Mouse (Mus musculus): Measurements from ENCODE around the gene Celf2. TPM values are rescaled to one million over a fixed set of nuclear protein-coding genes. Genes with fewer than 3 reads are reported as not detected.

The Celf2 gene
- polyA plus RNA-seq, 1 experiment = 68.7 TPM

DNA sequence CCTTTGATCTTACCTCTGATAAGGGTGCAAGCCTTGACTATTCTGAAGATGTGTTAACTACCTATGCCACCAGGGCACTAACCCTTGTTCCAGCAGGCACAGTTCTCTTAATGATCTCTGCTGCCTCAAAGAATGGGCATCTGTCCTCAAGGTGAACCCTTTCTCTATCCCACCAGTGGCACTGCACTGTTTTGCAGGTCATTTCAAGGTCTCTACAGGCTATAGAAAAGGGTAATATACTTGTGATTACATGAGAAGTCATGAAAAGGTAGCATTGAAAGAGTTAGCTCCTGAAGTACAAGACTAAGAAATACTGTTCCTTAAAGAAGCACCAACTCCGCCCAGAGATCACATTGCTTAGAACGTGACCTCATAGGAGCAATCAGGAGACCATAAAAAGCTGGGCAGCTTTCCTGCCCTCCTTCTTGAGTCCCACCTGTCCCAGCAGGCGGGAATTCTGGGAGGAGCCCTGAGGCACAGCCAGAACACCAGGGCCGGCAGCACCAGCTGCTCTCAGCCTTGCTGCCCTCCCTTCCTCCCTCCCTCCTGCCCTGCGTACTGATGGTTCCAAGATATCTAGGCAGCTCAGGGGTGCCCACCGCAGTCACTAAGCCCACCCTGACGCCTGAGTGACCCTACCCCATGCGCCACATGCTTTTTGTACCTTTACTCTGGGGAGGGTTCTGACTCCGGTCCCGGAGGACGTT is 788.5 kb downstream of the Celf2 start:
- H3K27me3 ChIP-seq (ENCODE audit: control insufficient read depth, insufficient read depth, low read length) = no peaks in the 10 kb centered on the region
- 19% methylated on average over 11 of the region's 11 CpGs for WGBS
- peak overlapping the region; percentile 42 for H3K4me3 ChIP-seq (replicated peaks; ENCODE audit: insufficient read depth, low read depth, low read length)
- H3K4me1 ChIP-seq (ENCODE audit: control insufficient read depth, insufficient read depth, low read length) = peaks cover 17% of the 10 kb centered on the region
- TF ChIP-seq CTCF (IDR thresholded peaks at IDR 0.05; ENCODE audit: borderline replicate concordance, insufficient read depth, low read depth, low read length) = no peak
- TF ChIP-seq POLR2A (IDR thresholded peaks at IDR 0.05; ENCODE audit: borderline replicate concordance, insufficient read depth, low read length) = no peak
- DNase-seq = peak; percentile 58 to 63
- no peak overlapping the region for H3K27ac ChIP-seq (ENCODE audit: insufficient read depth, low read length)

DNA sequence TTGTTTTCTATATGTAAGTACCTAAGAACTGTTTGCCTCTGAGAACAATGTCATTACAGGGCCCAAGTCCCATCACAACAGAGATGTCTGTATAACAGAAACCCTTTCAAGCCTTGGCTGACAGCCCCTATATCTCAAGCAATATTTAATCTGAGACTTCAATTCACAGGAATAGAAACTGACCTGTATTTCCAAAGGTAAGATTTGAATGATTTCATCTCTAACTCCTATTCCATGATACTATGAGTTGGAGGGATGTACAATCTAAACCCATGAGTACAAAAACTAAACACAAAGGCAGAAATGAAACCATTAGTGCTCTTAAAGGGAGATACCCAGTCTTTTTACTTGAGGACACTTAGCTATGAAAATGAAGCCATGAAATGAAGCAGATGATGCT is 790.5 kb downstream of the Celf2 start:
- Histone ChIP-seq H3K4me1 (ENCODE audit: control insufficient read depth, insufficient read depth, low read length) (peaks cover 16% of the 10 kb centered on the region), H3K27ac (ENCODE audit: insufficient read depth, low read length) (no peak overlapping the region), H3K27me3 (ENCODE audit: control insufficient read depth, insufficient read depth, low read length) (no peaks in the 10 kb centered on the region), H3K4me3 (replicated peaks; ENCODE audit: insufficient read depth, low read depth, low read length) (no peak overlapping the region)
- DNase-seq = no peak
- no peak for TF ChIP-seq CTCF (IDR thresholded peaks at IDR 0.05; ENCODE audit: borderline replicate concordance, insufficient read depth, low read depth, low read length)
- TF ChIP-seq POLR2A (IDR thresholded peaks at IDR 0.05; ENCODE audit: borderline replicate concordance, insufficient read depth, low read length) = no peak

- DNase-seq = no peak
- no peak overlapping the region for H3K27ac ChIP-seq (ENCODE audit: insufficient read depth, low read length)
- WGBS = 69% methylated on average over 3 of the region's 3 CpGs
These were observed 791.4 kb downstream of the Celf2 start for GRCm38 (mm10) chr2:6717953-6718352.

GRCm38 (mm10) chr2:6715562-6715961 is 793.8 kb downstream of the Celf2 start:
- WGBS = 93% methylated on average over 3 of the region's 3 CpGs
- Histone ChIP-seq H3K27me3 (ENCODE audit: control insufficient read depth, insufficient read depth, low read length) (no peaks in the 10 kb centered on the region), H3K4me1 (ENCODE audit: control insufficient read depth, insufficient read depth, low read length) (peaks cover under 1% of the 10 kb centered on the region; the same call in 1 of the 2 replicates), H3K4me3 (replicated peaks; ENCODE audit: insufficient read depth, low read depth, low read length) (no peak overlapping the region), H3K27ac (ENCODE audit: insufficient read depth, low read length) (no peak overlapping the region)
- TF ChIP-seq CTCF (IDR thresholded peaks at IDR 0.05; ENCODE audit: borderline replicate concordance, insufficient read depth, low read depth, low read length) = no peak
- TF ChIP-seq POLR2A (IDR thresholded peaks at IDR 0.05; ENCODE audit: borderline replicate concordance, insufficient read depth, low read length) = no peak
- DNase-seq = no peak

More at GRCm38 (mm10) chr2:6717953-6718352, 791.4 kb downstream of the Celf2 start:
- Histone ChIP-seq H3K4me1 (ENCODE audit: control insufficient read depth, insufficient read depth, low read length) (peaks cover 16% of the 10 kb centered on the region), H3K27me3 (ENCODE audit: control insufficient read depth, insufficient read depth, low read length) (no peaks in the 10 kb centered on the region), H3K4me3 (replicated peaks; ENCODE audit: insufficient read depth, low read depth, low read length) (no peak overlapping the region)
- TF ChIP-seq CTCF (IDR thresholded peaks at IDR 0.05; ENCODE audit: borderline replicate concordance, insufficient read depth, low read depth, low read length) = no peak
- TF ChIP-seq POLR2A (IDR thresholded peaks at IDR 0.05; ENCODE audit: borderline replicate concordance, insufficient read depth, low read length) = no peak

DNA sequence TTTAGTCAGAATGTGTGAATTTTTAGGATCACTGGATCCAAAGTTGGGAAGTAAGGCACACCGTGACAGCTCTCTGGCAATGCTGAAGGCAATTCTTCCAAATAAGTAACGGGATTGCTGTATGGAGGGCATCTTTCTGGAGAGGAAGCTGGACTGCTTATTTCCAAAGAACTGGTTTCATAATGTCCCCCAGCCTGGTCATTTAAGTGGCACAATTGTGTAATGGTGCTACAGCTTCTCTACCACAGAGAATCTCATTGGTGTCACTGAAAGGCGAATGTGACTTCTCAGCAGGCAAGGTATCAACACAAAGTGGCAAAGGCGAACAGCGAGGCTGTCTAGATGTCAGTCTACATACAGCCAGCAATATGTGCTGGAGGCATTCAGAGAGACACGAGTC is 795.8 kb downstream of the Celf2 start:
- DNase-seq = no peak
- WGBS = 84% methylated on average over 6 of the region's 6 CpGs
- TF ChIP-seq POLR2A (IDR thresholded peaks at IDR 0.05; ENCODE audit: borderline replicate concordance, insufficient read depth, low read length) = no peak
- no peaks in the 10 kb centered on the region for H3K27me3 ChIP-seq (ENCODE audit: control insufficient read depth, insufficient read depth, low read length)
- no peak overlapping the region for H3K27ac ChIP-seq (ENCODE audit: insufficient read depth, low read length)
- no peak overlapping the region for H3K4me3 ChIP-seq (replicated peaks; ENCODE audit: insufficient read depth, low read depth, low read length)
- H3K4me1 ChIP-seq (ENCODE audit: control insufficient read depth, insufficient read depth, low read length) = no peaks in the 10 kb centered on the region

DNA sequence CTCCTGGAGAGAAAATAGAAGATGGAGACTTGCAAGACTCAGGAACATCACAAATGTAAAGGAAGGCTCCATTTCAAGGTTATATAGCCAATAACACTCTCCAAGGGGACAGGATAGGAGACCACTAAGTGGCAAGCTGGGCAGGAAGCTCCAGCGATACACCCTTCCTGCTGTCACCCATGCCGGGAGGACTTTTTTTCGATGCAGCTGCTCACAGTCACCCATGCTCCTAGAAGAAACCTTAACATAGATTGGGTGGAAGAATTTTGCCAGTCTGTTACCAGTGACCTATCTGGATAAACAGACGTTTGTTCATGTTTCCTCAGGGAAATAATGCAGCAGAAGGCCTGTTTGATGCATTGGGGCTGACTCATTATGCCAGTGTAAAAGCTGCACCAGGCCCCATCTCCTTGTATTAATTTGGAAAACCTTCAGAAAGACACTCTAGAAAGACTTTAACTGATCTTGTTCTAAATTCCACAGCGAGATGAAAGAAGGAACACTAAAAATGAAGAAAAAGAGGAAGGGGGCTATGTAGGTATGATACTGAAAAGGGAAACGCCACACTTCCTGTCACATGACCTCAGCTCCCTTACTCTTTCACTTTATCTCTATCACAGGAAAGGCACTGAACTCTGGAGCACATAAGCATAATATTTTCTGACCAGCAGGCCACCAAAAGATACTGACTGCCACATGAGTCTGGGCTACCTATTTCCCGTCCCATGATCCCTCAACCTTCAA is 798.5 kb downstream of the Celf2 start:
- H3K4me1 ChIP-seq (ENCODE audit: control insufficient read depth, insufficient read depth, low read length) = peaks cover 3% of the 10 kb centered on the region; the same call in 1 of the 2 replicates
- H3K4me3 ChIP-seq (replicated peaks; ENCODE audit: insufficient read depth, low read depth, low read length) = no peak overlapping the region
- DNase-seq = no peak
- 78% methylated on average over 7 of the region's 7 CpGs for WGBS
- TF ChIP-seq POLR2A (IDR thresholded peaks at IDR 0.05; ENCODE audit: borderline replicate concordance, insufficient read depth, low read length) = no peak
- no peaks in the 10 kb centered on the region for H3K27me3 ChIP-seq (ENCODE audit: control insufficient read depth, insufficient read depth, low read length)
- H3K27ac ChIP-seq (ENCODE audit: insufficient read depth, low read length) = no peak overlapping the region

DNA sequence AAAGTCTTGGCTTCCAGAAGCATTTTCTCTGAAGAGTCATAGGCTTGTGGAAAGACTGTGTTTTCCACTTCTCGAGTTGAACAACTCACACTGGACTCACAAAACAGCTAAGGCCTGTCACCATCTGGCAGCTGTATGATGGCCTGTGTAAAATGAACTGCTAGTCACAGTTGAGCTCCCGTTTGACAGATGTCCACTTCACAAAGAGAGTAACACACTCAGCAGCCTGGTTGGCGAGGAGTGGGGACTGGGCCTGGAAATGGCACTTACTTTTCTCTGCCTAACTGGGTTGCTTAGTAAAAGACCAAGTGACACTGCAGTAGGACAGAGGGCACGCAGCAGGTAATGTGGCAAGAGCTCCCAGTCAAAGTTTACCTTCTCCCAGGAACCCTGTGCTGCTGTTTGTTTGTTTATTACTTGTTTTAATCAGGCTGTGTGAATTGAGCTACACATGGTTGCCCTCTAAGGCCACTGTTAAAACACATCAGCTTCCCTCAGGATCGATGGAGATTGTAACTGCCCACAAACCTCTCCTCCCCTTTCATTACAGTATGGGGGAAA is 801.3 kb downstream of the Celf2 start:
- 28% methylated on average over 5 of the region's 5 CpGs for WGBS
- TF ChIP-seq CTCF (IDR thresholded peaks at IDR 0.05; ENCODE audit: borderline replicate concordance, insufficient read depth, low read depth, low read length) (no peak), POLR2A (IDR thresholded peaks at IDR 0.05; ENCODE audit: borderline replicate concordance, insufficient read depth, low read length) (no peak)
- Histone ChIP-seq H3K4me3 (replicated peaks; ENCODE audit: insufficient read depth, low read depth, low read length) (no peak overlapping the region), H3K27me3 (ENCODE audit: control insufficient read depth, insufficient read depth, low read length) (no peaks in the 10 kb centered on the region), H3K4me1 (ENCODE audit: control insufficient read depth, insufficient read depth, low read length) (peaks cover 3% of the 10 kb centered on the region; the same call in 1 of the 2 replicates), H3K27ac (ENCODE audit: insufficient read depth, low read length) (no peak overlapping the region)
- no peak for DNase-seq

DNA sequence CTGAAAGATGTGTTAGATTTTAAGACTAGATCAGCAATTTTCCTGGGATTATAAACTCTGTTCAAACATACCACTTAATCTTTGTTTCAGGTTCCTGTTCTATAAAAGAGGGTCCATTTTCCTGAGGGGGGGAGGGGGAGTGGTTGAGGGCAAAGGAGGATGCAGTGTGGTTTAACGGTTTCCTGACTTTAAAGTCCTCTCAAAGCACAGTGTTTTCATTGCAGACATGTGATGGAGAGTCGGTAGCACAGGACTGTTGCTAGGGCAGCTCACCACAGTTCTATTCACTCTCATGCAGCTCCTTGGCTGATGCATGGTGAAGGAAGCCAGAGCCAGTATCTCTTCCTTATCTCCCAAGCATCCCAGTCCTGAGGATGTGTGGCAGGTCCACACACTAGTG is 802.1 kb downstream of the Celf2 start:
- no peak overlapping the region for H3K27ac ChIP-seq (ENCODE audit: insufficient read depth, low read length)

More for the DNA sequence above, 802.1 kb downstream of the Celf2 start:
- TF ChIP-seq CTCF (IDR thresholded peaks at IDR 0.05; ENCODE audit: borderline replicate concordance, insufficient read depth, low read depth, low read length) (no peak), POLR2A (IDR thresholded peaks at IDR 0.05; ENCODE audit: borderline replicate concordance, insufficient read depth, low read length) (no peak)
- Histone ChIP-seq H3K27me3 (ENCODE audit: control insufficient read depth, insufficient read depth, low read length) (no peaks in the 10 kb centered on the region), H3K4me3 (replicated peaks; ENCODE audit: insufficient read depth, low read depth, low read length) (no peak overlapping the region), H3K4me1 (ENCODE audit: control insufficient read depth, insufficient read depth, low read length) (peaks cover 3% of the 10 kb centered on the region; the same call in 1 of the 2 replicates)
- 21% methylated on average over 2 of the region's 2 CpGs for WGBS
- DNase-seq = no peak

Data from cerebellum, adult 2 months (tissue).